Mouse (Mus musculus) spleen, adult 2 months (tissue): ENCODE results near the gene Ddrgk1.

Source experiments
- CTCF ChIP-seq: fragments of 200-500 bp; IDR thresholded peaks from 2 replicates; pipeline ENCODE4 v1.5.1; 2011; ENCODE audit warnings: mild to moderate bottlenecking, inconsistent platforms; ENCODE audit not compliant: insufficient read depth, insufficient read length, insufficient replicate concordance; ENCODE audit errors: extremely low read depth
- POLR2A ChIP-seq: fragments of 200-500 bp; IDR thresholded peaks from 2 replicates; pipeline ENCODE4 v1.6.1; 2011; ENCODE audit warnings: low read depth, low read length, inconsistent platforms

GRCm38 (mm10) chr2:130679899-130680298, 15.4 kb upstream of the Ddrgk1 start:
- no peak for TF ChIP-seq CTCF
- TF ChIP-seq POLR2A: no peak
